Mouse (Mus musculus) gastrocnemius, adult 8-10 months (tissue): ENCODE results near the gene Prorsd1. TPM values are rescaled to one million over a fixed set of nuclear protein-coding genes. Genes with fewer than 3 reads are reported as not detected.
"Not testable (repeated sequence)": the region's sequence is repeated elsewhere in the genome, so short reads cannot be mapped to it uniquely, and the experiment has no call there.

ENCODE experiments used
- DNase-seq, 2 experiments: peaks; one replicate each; pipeline ENCODE4 v3.0.0; 2022; ENCODE audit warnings: low spot score in 2 of 2
- total RNA-seq, 4 experiments: library from RNA; stranded (reverse); gene quantifications; 2 replicates each; pipeline ENCODE4 v1.2.4; 2022

Prorsd1 gene
- 10 to 100 TPM; 22.5 to 27.0 (median 23.8) TPM for total RNA-seq

GRCm38 (mm10) chr11:29514682-29515412 is at the start of gene Prorsd1:
Gene Prorsd1 (minus strand): TSS chr11:29515033.
- DNase-seq: peak; percentile 83 to 85

- no peak for DNase-seq
Measured at GRCm38 (mm10) chr11:29563406-29563805, 48.6 kb upstream of the Prorsd1 start.

- DNase-seq: no peak
Measured at GRCm38 (mm10) chr11:29560990-29561389, 46.2 kb upstream of the Prorsd1 start.

DNA sequence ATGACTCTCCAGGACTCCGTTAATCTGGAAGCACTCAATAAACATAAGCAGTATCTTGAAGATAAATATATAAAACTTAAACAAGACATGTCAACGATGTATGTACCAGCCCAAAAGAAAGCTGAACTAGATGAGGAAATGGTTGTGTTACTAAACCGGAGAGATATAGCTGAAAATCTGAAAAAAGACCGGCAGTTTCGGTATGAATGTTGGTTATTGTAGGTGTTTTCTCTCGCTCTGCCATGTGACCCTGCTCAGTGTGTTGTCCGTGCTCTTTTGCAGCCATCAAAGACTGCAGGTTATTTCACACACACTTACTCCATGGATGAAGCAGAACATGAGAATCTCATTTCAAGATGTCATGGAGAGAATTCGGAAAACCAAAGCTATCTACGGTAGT is 45.6 kb upstream of the Prorsd1 start:
- DNase-seq: no peak

DNA sequence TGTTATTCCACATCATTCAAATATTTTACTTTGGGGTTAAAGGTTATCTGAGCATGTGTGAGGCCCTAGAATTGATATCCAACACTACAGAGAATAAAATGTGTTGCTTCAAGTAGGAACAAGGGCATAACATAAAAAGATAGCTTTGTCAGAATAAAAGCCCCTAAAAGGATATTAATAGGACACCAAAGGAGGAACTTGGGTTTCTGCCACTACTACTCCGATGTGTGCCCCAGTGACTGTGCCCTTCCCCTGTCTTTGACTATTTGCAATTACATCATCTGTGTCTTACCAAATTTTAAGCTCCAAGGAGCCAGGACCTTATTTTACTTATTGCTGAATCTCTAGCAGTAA is 34.6 kb upstream of the Prorsd1 start:
- no peak for DNase-seq

DNA sequence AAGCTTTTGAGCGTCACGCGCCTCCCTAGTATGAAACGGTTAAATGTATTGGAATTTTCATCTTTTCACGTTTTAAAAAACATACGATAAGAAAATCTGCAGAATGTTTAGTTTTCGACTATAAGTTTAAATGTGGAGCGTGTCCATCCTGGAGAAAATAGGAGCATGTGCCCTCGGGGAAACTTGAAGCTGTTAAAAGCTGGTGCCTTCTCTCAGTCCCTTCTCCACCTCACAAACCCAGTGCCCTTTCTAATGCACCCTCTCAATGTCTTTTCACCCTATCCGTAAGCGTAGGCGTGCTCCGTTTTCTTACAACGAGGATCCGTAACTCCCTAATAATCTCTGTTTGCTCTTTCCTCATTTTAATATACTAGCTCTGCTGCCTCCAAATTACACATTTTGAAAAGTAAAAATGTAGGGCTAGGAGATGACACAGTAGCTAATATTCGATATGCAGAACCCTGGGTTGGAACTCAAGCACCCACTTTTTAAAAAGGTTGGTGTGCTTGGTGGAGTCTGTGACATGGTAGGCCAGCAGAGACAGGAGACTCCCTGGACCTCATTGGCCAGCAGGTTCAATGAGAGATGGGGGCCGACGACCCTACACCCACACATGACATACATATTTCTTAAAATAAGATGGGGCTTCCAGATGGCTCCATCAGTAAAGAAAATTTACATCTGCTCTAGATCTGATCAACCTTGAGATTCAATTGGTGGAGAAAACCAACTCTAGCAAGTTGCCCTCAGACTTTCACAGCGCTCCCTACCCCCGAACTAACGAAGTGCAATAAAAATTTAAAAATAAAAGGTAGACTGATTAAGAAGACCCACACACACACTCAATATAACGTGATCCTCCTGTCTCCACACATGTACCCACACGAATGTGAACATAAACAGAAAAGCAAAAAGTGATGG is 33.9 kb upstream of the Prorsd1 start:
- DNase-seq: no peak

- DNase-seq: peak; percentile 84 to 89
Measured at GRCm38 (mm10) chr11:29547752-29548503, 33.1 kb upstream of the Prorsd1 start, which contains the start of the genes Clhc1 and Rps27a. Gene Clhc1 (plus strand): TSS chr11:29547950. Gene Rps27a (minus strand): TSS chr11:29548109.

DNA sequence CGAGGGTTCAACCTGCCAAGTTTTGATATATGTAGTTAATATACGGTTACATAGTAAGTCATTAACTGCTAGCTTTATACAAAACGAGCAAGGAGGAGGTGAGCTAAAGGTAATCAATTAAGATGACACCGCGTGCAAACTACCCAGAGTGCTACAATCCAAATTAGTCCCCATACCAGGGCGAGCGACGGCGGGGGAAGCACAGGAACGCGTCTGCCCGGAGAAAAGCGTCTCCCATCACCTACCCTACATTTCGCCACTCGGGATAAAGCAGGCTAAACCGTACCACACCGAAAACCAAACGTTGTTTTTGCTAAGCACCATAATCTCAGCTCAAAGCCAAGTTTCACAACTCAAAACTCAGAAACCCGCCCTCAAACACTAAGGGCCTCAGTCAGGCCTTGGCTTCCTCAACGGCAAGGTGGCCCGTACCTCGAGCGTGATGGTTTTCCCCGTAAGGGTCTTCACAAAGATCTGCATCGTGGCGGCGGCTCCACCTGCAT is 32.5 kb upstream of the Prorsd1 start:
- DNase-seq: no peak

DNA sequence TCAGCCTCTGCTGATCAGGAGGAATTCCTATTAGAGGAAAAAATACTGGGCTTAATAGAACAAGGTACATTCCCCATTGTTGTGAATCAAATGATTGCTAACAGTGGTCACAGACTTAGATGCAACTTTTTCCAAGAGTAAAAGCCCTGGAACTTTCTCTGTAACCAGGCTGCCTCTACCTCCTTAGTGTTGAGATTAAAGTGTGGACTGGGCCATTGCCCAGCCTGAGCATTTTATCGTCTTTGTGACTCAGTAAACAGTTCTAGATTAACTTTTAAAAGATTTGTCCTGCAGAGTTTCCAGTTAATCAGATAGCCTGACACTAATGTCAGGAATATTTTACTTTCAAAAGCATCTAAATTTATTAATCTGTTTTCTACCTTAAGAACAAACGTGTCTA is 31.9 kb upstream of the Prorsd1 start:
- no peak for DNase-seq

- not testable (repeated sequence) for DNase-seq
Measured at GRCm38 (mm10) chr11:29546297-29546696, 31.5 kb upstream of the Prorsd1 start.

DNA sequence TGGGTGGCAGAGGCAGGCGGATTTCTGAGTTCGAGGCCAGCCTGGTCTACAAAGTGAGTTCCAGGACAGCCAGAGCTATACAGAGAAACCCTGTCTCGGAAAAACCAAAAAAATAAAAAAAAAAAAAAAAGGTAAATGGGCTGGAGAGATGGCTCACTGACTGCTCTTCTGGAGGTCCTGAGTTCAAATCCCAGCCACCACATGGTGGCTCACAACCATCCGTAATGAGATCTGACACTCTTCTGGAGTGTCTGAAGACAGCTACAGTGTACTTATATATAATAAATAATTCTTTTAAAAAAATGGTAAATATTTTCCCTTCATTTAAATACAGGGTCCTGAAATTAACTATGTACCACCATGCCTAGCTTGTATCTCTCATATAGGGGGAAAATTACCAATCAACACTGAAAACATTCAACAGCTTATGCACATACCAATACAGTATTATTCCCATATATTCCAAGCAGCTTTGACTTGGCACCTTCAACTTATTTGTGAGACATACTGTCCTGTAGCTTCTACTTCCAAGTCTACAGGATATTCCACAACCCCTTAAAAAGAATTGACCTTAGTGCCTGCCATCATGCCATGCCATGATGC is 30.4 kb upstream of the Prorsd1 start:
- DNase-seq: not testable (repeated sequence)

DNA sequence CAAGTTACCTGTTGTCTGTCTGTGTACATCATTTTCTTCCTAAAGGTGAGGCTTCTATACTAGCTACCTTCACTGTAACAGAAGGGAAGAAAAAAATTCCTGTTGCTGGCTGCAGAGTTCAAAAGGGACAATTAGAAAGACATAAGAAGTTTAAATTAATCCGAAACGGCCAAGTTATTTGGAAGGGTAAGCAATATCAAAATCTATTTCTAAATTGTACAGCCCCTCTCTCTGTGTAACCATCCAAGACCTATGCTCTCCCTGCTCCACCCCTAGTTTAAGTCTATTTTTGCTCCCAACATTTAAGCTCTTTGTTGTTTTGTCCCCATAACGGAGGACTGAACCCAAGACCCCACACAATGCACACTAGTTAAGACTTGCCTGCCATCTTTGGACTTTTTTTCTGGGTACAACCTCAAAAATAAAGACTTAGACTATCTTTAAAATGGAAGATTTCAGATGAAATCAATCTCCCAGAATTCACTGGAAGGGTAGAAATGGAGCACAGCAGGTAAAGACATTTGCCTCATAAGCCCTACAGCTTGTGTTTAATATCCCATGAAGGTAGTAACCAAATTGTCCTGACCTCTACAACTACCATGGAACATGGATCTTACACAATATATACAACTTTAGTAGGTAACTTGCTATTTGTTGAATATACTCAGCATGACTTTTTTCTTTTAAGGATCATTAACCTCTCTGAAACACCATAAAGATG is 29.6 kb upstream of the Prorsd1 start:
- no peak for DNase-seq

- no peak for DNase-seq
Measured at GRCm38 (mm10) chr11:29538201-29538600, 23.4 kb upstream of the Prorsd1 start.

GRCm38 (mm10) chr11:29525988-29526794 is 11.4 kb upstream of the Prorsd1 start, which contains the start of gene Mtif2:
Gene Mtif2 (plus strand): TSS chr11:29526408.
- peak; percentile 40 to 50 for DNase-seq

- DNase-seq: no peak
Measured at GRCm38 (mm10) chr11:29514325-29514681, 530 bp downstream of the Prorsd1 start.

- DNase-seq: no peak
Measured at GRCm38 (mm10) chr11:29512818-29513535, 1.9 kb downstream of the Prorsd1 start.

DNA sequence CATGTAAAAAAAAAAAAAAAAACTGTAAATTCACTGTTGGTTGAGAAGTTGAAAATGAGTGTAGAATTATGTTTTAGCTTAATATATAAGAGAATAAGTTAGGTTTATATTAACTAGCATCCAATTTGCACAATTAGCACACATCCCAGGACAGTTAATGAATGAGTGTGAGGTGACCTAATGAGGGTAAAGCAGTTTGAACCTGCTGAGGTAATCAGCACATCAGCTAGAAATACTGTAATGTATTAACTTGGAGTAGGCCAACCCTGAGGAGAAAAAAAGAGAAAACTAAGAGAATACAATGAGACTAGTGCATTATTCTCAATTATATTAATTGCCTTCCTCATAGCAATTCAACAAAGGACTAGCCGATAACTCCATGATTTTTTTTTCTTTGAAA is 5.4 kb downstream of the Prorsd1 start:
- DNase-seq: no peak

GRCm38 (mm10) chr11:29504899-29505625 is 9.8 kb downstream of the Prorsd1 start:
- DNase-seq: no peak
